Mouse (Mus musculus) liver, embryonic 14.5 days (tissue): ENCODE measurements around the gene Olfr101.

Source experiments
- CTCF ChIP-seq: IDR thresholded peaks from 2 replicates; pipeline ENCODE4 v1.5.1; 2016; ENCODE audit warnings: antibody characterized with exemption, low read depth, control low read depth
- EP300 ChIP-seq: IDR thresholded peaks from 2 replicates; pipeline ENCODE4 v1.6.1; 2016; ENCODE audit warnings: antibody characterized with exemption, low read depth

DNA sequence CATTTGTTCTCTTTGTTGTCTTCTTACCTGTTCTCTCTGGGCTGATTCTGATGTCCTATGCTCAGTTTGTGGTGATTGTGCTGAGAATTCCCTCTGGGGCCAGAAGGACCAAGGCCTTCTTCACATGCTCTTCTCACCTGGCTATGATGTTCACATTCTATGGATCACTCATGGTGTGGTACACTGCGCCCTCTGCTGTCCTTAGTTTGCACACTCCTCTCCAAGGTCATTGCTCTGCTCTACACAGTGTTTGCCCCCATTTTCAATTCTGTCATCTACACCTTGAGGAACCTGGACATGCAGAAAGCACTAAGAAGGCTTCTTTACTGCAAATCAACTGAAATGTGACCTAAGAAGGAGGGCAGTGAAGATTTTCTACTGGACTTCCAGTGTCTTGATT is 53.6 kb downstream of the Olfr101 start:
- TF ChIP-seq CTCF (peak; percentile 56), EP300 (no peak)
